Mouse (Mus musculus): ENCODE measurements at regions not wholly inside any gene's neighbourhood (a gene's known extent, or its start where the extent isn't known, plus 50 kb on each side); places are given as distances from the start of the nearest gene placed in this dataset.

DNA sequence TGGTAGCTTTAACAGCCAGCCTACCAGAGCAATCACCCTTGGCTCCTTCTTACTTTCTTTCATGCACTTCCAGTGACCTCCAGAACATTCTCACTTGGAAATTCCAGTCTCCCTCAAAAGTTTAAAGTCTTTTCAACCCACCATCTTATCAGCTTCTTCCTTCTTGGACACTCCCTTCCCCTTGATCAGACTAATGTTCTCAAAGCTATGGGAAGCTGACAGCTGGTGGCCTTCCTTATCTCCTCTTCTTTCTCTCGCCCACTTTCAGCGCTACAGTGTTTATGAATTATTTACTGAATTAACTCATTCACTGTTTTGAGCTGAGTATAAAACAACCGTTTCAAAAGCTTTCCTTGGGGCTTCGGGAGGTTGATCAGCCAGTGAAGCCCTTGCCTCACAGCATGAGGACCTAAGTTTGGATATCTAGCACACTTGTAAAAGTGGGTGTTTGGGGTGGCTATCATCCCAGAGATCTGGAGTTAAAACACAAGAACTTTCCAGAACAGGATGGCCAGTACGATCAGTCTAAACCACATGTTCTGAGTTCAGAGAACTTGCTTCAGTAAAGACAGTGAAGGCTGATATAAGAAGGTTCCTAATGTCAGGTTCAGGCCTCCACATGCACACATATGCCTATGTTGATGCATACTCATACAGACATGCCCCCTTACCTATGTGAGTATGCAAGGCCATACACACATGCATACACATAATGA is 59.7 kb upstream of the Ikzf2 start:
- DNase-seq (ENCODE audit: low read depth, low spot score) = no peak

- peak; percentile 59 for DNase-seq (ENCODE audit: low read depth, low spot score)
Observed at GRCm38 (mm10) chr1:69752724-69753123, 65.7 kb upstream of the Ikzf2 start.

DNA sequence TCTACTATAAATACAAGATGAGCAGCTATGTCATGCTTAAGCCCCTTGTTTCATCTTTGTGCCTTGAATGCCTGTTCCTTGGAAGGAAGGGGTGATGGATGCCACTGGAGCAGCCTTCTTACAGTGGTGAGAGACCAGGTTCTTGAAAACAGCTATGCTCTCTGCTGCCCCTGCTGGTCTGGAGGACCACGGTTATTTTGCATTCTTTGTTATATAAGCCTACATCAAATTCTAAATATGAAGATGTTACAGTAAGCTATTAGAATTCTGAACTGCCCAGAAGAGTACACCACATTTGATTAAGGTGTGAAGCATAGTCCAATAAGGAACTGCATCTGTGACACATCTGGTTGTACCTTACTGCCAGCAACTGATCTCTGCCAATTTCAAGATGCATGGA is 69.1 kb upstream of the Spag16 start:
- no peak for DNase-seq (ENCODE audit: low read depth, low spot score)

DNA sequence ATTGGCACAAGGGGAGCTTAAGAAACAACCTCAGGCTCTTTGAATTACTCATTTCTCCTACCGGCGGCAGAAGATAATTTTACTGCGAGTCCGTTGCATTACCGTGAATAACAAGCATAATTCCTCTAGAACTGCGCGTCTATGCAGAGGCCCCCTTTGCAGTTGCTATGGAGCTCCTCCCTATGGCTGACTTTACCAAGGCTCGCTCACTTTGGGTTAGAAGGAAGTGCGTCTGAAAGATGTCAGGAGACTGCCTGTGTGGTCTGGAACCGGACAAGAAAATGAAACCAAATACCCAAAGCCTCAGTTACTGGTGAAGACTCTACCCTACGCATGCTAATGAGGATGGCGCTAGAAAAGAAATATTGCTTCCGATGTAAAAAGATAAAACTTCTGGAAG is 67.2 kb upstream of the Spag16 start:
- peak; percentile 76 for DNase-seq (ENCODE audit: low read depth, low spot score)

DNA sequence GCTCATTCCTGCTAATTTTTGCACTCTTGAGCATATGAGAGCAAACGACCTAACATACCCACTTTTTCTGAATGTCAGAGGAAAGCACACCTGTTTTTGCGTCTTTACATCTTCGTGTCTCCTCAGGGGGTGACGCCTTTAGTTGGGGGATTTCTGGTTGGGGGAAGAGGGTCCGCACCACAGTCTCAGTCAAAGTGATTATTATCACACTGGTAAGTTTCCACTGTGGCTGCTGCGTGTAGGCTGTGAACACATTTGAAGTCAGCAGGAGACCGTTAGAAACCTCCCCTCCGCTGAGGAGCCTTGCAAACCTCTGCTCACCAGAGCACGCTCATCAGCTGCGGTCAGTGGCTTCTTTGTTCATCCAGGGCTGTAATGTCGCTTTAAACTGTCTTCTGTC is 58.1 kb upstream of the Spag16 start:
- DNase-seq (ENCODE audit: low read depth, low spot score) = peak; percentile 80

GRCm38 (mm10) chr1:69770209-69770608 is 56.6 kb upstream of the Spag16 start:
- no peak for DNase-seq (ENCODE audit: low read depth, low spot score)

DNA sequence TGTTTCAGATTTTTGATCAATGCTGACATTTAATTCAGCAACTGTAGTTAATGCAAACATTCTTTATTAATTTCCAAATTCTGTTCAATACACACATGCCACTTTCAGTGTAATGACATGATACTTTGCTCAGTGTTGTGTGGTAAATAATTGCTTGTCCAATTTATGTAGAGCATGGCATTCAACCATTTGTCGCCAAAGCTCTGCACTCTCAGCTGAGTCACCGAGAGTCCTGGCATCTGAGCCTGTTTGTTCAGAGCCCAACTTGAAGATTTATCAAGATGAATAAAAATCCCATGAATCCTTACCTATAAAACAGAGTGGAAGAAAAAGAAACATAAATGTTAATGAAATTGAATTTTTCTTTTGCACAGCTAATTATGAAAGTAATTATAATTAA is 55.3 kb upstream of the Spag16 start:
- no peak for DNase-seq (ENCODE audit: low read depth, low spot score)

DNA sequence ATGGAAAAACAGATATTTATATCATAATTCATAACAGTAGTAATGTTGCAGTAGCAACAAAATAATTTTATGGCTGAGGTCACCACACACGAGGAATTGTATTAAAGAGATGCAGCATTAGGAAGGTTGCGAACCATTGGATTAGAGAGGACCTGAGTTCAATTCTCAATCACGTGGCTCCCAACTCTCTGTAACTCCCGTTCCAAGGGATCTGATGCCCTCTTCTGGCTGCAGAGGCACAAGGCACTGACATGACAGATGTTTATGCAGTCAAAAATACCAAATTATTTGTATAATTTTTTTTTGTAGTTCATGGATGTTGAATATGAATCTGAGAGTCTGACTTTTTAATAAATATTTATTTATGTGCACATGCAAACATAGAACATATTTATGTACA is 51.2 kb upstream of the Spag16 start:
- peak; percentile 46 for DNase-seq (ENCODE audit: low read depth, low spot score)
